Mouse (Mus musculus) CH12.LX (cell line): ENCODE measurements around the gene Ppp1r14d. TPM values are rescaled to one million over a fixed set of nuclear protein-coding genes. Genes with fewer than 3 reads are reported as not detected.

Experiments used
- DNase-seq: peaks from one replicate; pipeline ENCODE4 v3.0.0-alpha.2; 2013; ENCODE audit errors: extremely low read depth
- H3K27ac ChIP-seq: 2 replicates; pipeline ENCODE4 v1.5.1; 2012; ENCODE audit warnings: low read depth, mild to moderate bottlenecking, control low read depth, moderate library complexity; ENCODE audit not compliant: insufficient read depth
- H3K27me3 ChIP-seq: replicated peaks from 2 replicates; pipeline ENCODE3; 2012; ENCODE audit warnings: inconsistent platforms
- H3K36me3 ChIP-seq, 2 experiments: replicated peaks in 1 of 2; 2 replicates each; pipeline versions ENCODE3 to v1.6.1; 2012; ENCODE audit warnings: inconsistent platforms in 1 of 2, low read length in 1 of 2, mild to moderate bottlenecking in 1 of 2, mixed read lengths in 1 of 2, moderate library complexity in 1 of 2; ENCODE audit not compliant: control insufficient read depth in 1 of 2, insufficient read depth in 1 of 2
- H3K4me1 ChIP-seq, 2 experiments: 2 replicates each; pipeline ENCODE4 v1.6.1; 2012; ENCODE audit warnings: inconsistent platforms in 1 of 2, moderate library complexity in 1 of 2; ENCODE audit not compliant: insufficient read depth in 2 of 2, control insufficient read depth in 1 of 2
- H3K4me2 ChIP-seq: 2 replicates; pipeline ENCODE4 v1.6.1; 2012; ENCODE audit warnings: low read depth, mild to moderate bottlenecking, control low read depth; ENCODE audit not compliant: poor library complexity, insufficient read depth, severe bottlenecking
- H3K4me3 ChIP-seq, 3 experiments: fragments of 150-350 bp in 1 of 3; sonication (generic) in 1 of 3; replicated peaks in 1 of 3; 2 replicates each; pipeline versions ENCODE3 to v1.5.1; 2011 to 2012; ENCODE audit warnings: low read depth in 2 of 3, low read length in 2 of 3, mild to moderate bottlenecking in 2 of 3, moderate library complexity in 2 of 3, control low read depth in 1 of 3, improper control_type of control experiment in 1 of 3, inconsistent platforms in 1 of 3, mixed read lengths in 1 of 3; ENCODE audit not compliant: poor library complexity in 1 of 3
- H3K79me2 ChIP-seq: replicated peaks from 2 replicates; pipeline ENCODE4 v1.6.1; 2012; ENCODE audit warnings: mild to moderate bottlenecking, moderate library complexity; ENCODE audit not compliant: control insufficient read depth, poor library complexity, insufficient read depth, severe bottlenecking; ENCODE audit errors: extremely low read depth
- H3K9ac ChIP-seq: 2 replicates; pipeline ENCODE4 v1.6.1; 2012; ENCODE audit warnings: low read depth, mild to moderate bottlenecking, control low read depth, moderate library complexity; ENCODE audit not compliant: insufficient read depth
- H3K9me3 ChIP-seq: replicated peaks from 2 replicates; pipeline ENCODE3; 2012; ENCODE audit warnings: low read length, inconsistent platforms, mixed read lengths
- BHLHE40 ChIP-seq: IDR thresholded peaks from 2 replicates; pipeline ENCODE4 v1.6.1; 2011; ENCODE audit warnings: mild to moderate bottlenecking, low read depth, low read length, improper control_type of control experiment
- CHD1 ChIP-seq: IDR thresholded peaks from 2 replicates; pipeline ENCODE4 v1.6.1; 2012; ENCODE audit warnings: low read depth, low read length, improper control_type of control experiment, inconsistent platforms
- CHD2 ChIP-seq: IDR thresholded peaks from 2 replicates; pipeline ENCODE4 v1.6.1; 2011; ENCODE audit warnings: low read length, improper control_type of control experiment
- CTCF ChIP-seq, 2 experiments: IDR thresholded peaks in 1 of 2; conservative IDR thresholded peaks in 1 of 2; 2 replicates each; pipeline ENCODE4 v1.5.1; 2011 to 2012; ENCODE audit warnings: low read depth in 2 of 2, low read length in 2 of 2, improper control_type of control experiment in 1 of 2, inconsistent platforms in 1 of 2, mild to moderate bottlenecking in 1 of 2, moderate library complexity in 1 of 2
- E2F4 ChIP-seq: IDR thresholded peaks from 2 replicates; pipeline ENCODE4 v1.6.1; 2011; ENCODE audit warnings: low read depth, low read length, improper control_type of control experiment; ENCODE audit not compliant: insufficient replicate concordance
- ELF1 ChIP-seq: IDR thresholded peaks from 2 replicates; pipeline ENCODE4 v1.6.1; 2014; ENCODE audit warnings: low read depth, mild to moderate bottlenecking, inconsistent platforms, low read length, improper control_type of control experiment
- EP300 ChIP-seq: IDR thresholded peaks from 2 replicates; pipeline ENCODE4 v1.6.1; 2011; ENCODE audit warnings: low read length, improper control_type of control experiment
- ETS1 ChIP-seq: conservative IDR thresholded peaks from 2 replicates; pipeline ENCODE4 v1.6.1; 2012; ENCODE audit warnings: low read depth, mild to moderate bottlenecking, inconsistent platforms, low read length, improper control_type of control experiment, moderate library complexity
- GABPA ChIP-seq: IDR thresholded peaks from 2 replicates; pipeline ENCODE4 v1.6.1; 2012; ENCODE audit warnings: low read depth, low read length, improper control_type of control experiment, inconsistent platforms; ENCODE audit not compliant: insufficient replicate concordance
- HCFC1 ChIP-seq: IDR thresholded peaks from 2 replicates; pipeline ENCODE4 v1.6.1; 2012; ENCODE audit warnings: low read depth, mild to moderate bottlenecking, inconsistent platforms, low read length, improper control_type of control experiment
- IRF4 ChIP-seq: IDR thresholded peaks from 2 replicates; pipeline ENCODE4 v1.6.1; 2014; ENCODE audit warnings: low read depth, mild to moderate bottlenecking, inconsistent platforms, low read length, improper control_type of control experiment
- JUN ChIP-seq: IDR thresholded peaks from 2 replicates; pipeline ENCODE4 v1.6.1; 2011; ENCODE audit warnings: low read depth, mild to moderate bottlenecking, low read length, improper control_type of control experiment, moderate library complexity; ENCODE audit not compliant: insufficient read depth
- JUND ChIP-seq: conservative IDR thresholded peaks from 2 replicates; pipeline ENCODE4 v1.6.1; 2011; ENCODE audit warnings: low read depth, low read length, improper control_type of control experiment
- KAT2A ChIP-seq: IDR thresholded peaks from 2 replicates; pipeline ENCODE4 v1.6.1; 2012; ENCODE audit warnings: low read length, improper control_type of control experiment, inconsistent platforms; ENCODE audit not compliant: insufficient replicate concordance
- MAFK ChIP-seq: IDR thresholded peaks from 2 replicates; pipeline ENCODE4 v1.6.1; 2011; ENCODE audit warnings: low read length, improper control_type of control experiment; ENCODE audit not compliant: insufficient replicate concordance
- MAX ChIP-seq: IDR thresholded peaks from 2 replicates; pipeline ENCODE4 v1.6.1; 2011; ENCODE audit warnings: low read length, improper control_type of control experiment
- MAZ ChIP-seq: IDR thresholded peaks from 2 replicates; pipeline ENCODE4 v1.6.1; 2012; ENCODE audit warnings: low read depth, mild to moderate bottlenecking, inconsistent platforms, low read length, improper control_type of control experiment, moderate library complexity
- MEF2A ChIP-seq: IDR thresholded peaks from 2 replicates; pipeline ENCODE4 v1.6.1; 2014; ENCODE audit warnings: low read depth, mild to moderate bottlenecking, inconsistent platforms, low read length, improper control_type of control experiment, borderline replicate concordance
- MXI1 ChIP-seq: IDR thresholded peaks from 2 replicates; pipeline ENCODE4 v1.6.1; 2011; ENCODE audit warnings: mild to moderate bottlenecking, low read depth, low read length, improper control_type of control experiment
- MYC ChIP-seq: IDR thresholded peaks from 2 replicates; pipeline ENCODE4 v1.6.1; 2011; ENCODE audit warnings: low read depth, mild to moderate bottlenecking, improper control_type of control experiment, low read length
- NELFE ChIP-seq: IDR thresholded peaks from 2 replicates; pipeline ENCODE4 v1.6.1; 2011; ENCODE audit warnings: low read depth, low read length, improper control_type of control experiment
- NRF1 ChIP-seq: IDR thresholded peaks from 2 replicates; pipeline ENCODE4 v1.6.1; 2014; ENCODE audit warnings: low read depth, mild to moderate bottlenecking, inconsistent platforms, low read length, improper control_type of control experiment, moderate library complexity
- PAX5 ChIP-seq: IDR thresholded peaks from 2 replicates; pipeline ENCODE4 v1.6.1; 2012; ENCODE audit warnings: low read length, inconsistent platforms, mixed read lengths
- POLR2A ChIP-seq: IDR thresholded peaks from 2 replicates; pipeline ENCODE4 v1.6.1; 2011; ENCODE audit warnings: low read depth, mild to moderate bottlenecking, improper control_type of control experiment, low read length
- POLR2AphosphoS2 ChIP-seq: IDR thresholded peaks from 2 replicates; pipeline ENCODE4 v1.6.1; 2011; ENCODE audit warnings: low read depth, low read length, improper control_type of control experiment
- RAD21 ChIP-seq: IDR thresholded peaks from 2 replicates; pipeline ENCODE4 v1.6.1; 2011; ENCODE audit warnings: low read depth, mild to moderate bottlenecking, low read length, improper control_type of control experiment, moderate library complexity
- RCOR1 ChIP-seq: conservative IDR thresholded peaks from 2 replicates; pipeline ENCODE4 v1.6.1; 2012; ENCODE audit warnings: low read depth, mild to moderate bottlenecking, inconsistent platforms, low read length, improper control_type of control experiment
- SIN3A ChIP-seq: IDR thresholded peaks from 2 replicates; pipeline ENCODE4 v1.6.1; 2012; ENCODE audit warnings: low read length, improper control_type of control experiment, inconsistent platforms
- SMC3 ChIP-seq: IDR thresholded peaks from 2 replicates; pipeline ENCODE4 v1.6.1; 2011; ENCODE audit warnings: low read depth, low read length, improper control_type of control experiment
- TBP ChIP-seq: conservative IDR thresholded peaks from 2 replicates; pipeline ENCODE4 v1.6.1; 2011; ENCODE audit warnings: low read depth, low read length, improper control_type of control experiment
- TCF12 ChIP-seq: IDR thresholded peaks from 2 replicates; pipeline ENCODE4 v1.6.1; 2014; ENCODE audit warnings: low read depth, mild to moderate bottlenecking, inconsistent platforms, low read length, improper control_type of control experiment
- UBTF ChIP-seq: IDR thresholded peaks from 2 replicates; pipeline ENCODE4 v1.6.1; 2012; ENCODE audit warnings: low read depth, mild to moderate bottlenecking, inconsistent platforms, low read length, improper control_type of control experiment, moderate library complexity
- USF1 ChIP-seq: IDR thresholded peaks from 2 replicates; pipeline ENCODE4 v1.6.1; 2014; ENCODE audit warnings: low read depth, mild to moderate bottlenecking, inconsistent platforms, low read length, improper control_type of control experiment
- USF2 ChIP-seq: conservative IDR thresholded peaks from 2 replicates; pipeline ENCODE4 v1.6.1; 2011; ENCODE audit warnings: low read depth, low read length, improper control_type of control experiment
- ZC3H11A ChIP-seq: IDR thresholded peaks from 2 replicates; pipeline ENCODE4 v1.6.1; 2012; ENCODE audit warnings: low read depth, mild to moderate bottlenecking, inconsistent platforms, low read length, improper control_type of control experiment
- ZKSCAN1 ChIP-seq: IDR thresholded peaks from 2 replicates; pipeline ENCODE4 v1.6.1; 2012; ENCODE audit warnings: low read depth, inconsistent platforms, low read length, improper control_type of control experiment, borderline replicate concordance
- ZMIZ1 ChIP-seq: IDR thresholded peaks from 2 replicates; pipeline ENCODE4 v1.6.1; 2012; ENCODE audit warnings: low read depth, mild to moderate bottlenecking, inconsistent platforms, low read length, improper control_type of control experiment
- ZNF384 ChIP-seq: IDR thresholded peaks from 2 replicates; pipeline ENCODE4 v1.6.1; 2012; ENCODE audit warnings: low read depth, low read length, improper control_type of control experiment, inconsistent platforms
- dilution Hi-C: fragments of 300-500 bp; cut with MboI; formaldehyde crosslinking; loops from 2 replicates; pipeline ENCODE4 v1.14.3; 2020; ENCODE audit warnings: low sequenced_read_pairs; ENCODE audit not compliant: extremely low pct_unique_long_range_greater_than_20kb, extremely low pct_ligation_motif_present
- in situ Hi-C: fragments of 300-500 bp; cut with MboI; formaldehyde crosslinking; loops from 3 replicates; pipeline ENCODE4 v1.14.3; 2019; ENCODE audit warnings: low sequenced_read_pairs, low pct_ligation_motif_present, low pct_unique_long_range_greater_than_20kb, mixed read lengths
- polyA plus RNA-seq: library from polyadenylated mRNA; unstranded; fragments of >175 nt; gene quantifications from 2 replicates; pipeline ENCODE4 v1.2.1, GENCODE M21; 2012; ENCODE audit warnings: low read depth; ENCODE audit not compliant: insufficient read length
- total RNA-seq, 2 experiments: library from RNA; depleted of rRNA; stranded (reverse); fragments of 300-350 nt in 1 of 2; fragments of >200 nt in 1 of 2; gene quantifications; 2 replicates each; pipeline ENCODE4 v1.2.3; 2012 to 2014

The Ppp1r14d gene
- total and polyA plus RNA-seq, 3 experiments, result not detected

DNA sequence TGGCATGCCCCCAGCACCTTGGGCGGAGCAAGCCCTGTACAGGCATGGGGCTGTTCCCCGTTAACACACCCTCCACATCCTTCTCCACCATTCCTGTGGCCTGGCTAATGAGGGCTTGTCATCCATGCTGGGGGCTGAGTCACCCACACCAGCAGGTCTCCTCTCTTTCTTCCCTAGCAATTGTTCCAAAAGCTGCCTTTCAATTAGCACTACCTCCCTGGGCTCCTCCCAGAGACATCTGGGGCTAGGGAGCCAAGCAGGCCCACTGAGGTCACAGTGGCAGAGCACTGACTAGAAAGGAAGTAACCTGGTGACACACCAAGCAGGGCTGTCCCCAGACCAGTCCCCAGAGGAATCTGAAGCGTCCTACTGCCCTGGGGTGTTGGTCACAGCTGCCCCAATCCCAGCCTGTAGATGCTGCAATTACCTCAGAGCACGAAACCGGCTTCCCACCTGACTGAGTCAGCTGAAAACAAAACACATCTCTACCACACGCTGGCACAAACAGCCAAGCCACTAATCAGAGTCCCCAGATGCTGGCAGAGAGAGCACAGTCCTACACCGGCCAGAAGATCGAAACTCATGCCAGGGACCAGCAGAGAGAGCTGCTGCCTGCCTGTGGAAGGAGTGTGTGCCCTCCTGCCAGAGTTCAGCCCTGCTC is 55.6 kb downstream of the Ppp1r14d start, which contains the start of gene Gm14137:
Gene Gm14137 (plus strand): TSS at position 519 of the 661 bp plus-strand sequence.
- peaks cover 5% of the 10 kb centered on the region for H3K9me3 ChIP-seq
- peaks cover 10 to 21% of the 10 kb centered on the region in 2 experiments for H3K36me3 ChIP-seq
- H3K4me1 ChIP-seq, result peaks cover 42 to 95% of the 10 kb centered on the region in 2 experiments
- no peaks in the 10 kb centered on the region; the same call in 1 of the 2 replicates for H3K79me2 ChIP-seq
- H3K4me3 ChIP-seq, result peak within 1 kb of the TSS; percentile 54 to 57 (median 57)
- in situ Hi-C loops, result no loop called here
- dilution Hi-C loops, result no loop called here
- H3K9ac ChIP-seq, result peak within 1 kb of the TSS; percentile 62
- no peaks in the 10 kb centered on the region for H3K27me3 ChIP-seq
- H3K4me2 ChIP-seq, result peak within 1 kb of the TSS; percentile 85
- DNase-seq, result peak; percentile 93
- H3K27ac ChIP-seq, result peak within 1 kb of the TSS; percentile 93
- TF ChIP-seq CHD2 (no peak), MAZ (peak; percentile 75; the same call in 1 of the 2 replicates), EP300 (peak; percentile 52; the same call in 1 of the 2 replicates), ETS1 (peak; percentile 98), UBTF (no peak), ZMIZ1 (peak; percentile 32; the same call in 1 of the 2 replicates), NELFE (no peak), TBP (peak; percentile 63; the same call in 1 of the 2 replicates), KAT2A (no peak), JUND (no peak), E2F4 (no peak), USF1 (no peak; the same call in 1 of the 2 replicates), JUN (no peak; the same call in 1 of the 2 replicates), SIN3A (peak; percentile 95), HCFC1 (no peak; the same call in 1 of the 2 replicates), MXI1 (peak; percentile 75), SMC3 (no peak; the same call in 1 of the 2 replicates), ZC3H11A (no peak), MYC (no peak), ZNF384 (no peak), PAX5 (no peak), GABPA (no peak), RCOR1 (no peak), CHD1 (no peak), MAFK (peak; percentile 59; the same call in 1 of the 2 replicates), CTCF (conservative IDR thresholded peaks at IDR 0.05 in 1 of 2, IDR thresholded peaks at IDR 0.05 in 1 of 2; ENCODE audit: low read depth in 2 of 2, low read length in 2 of 2) (no peak), RAD21 (no peak), POLR2AphosphoS2 (no peak), MEF2A (peak; percentile 85), USF2 (no peak), POLR2A (peak; percentile 41; the same call in 1 of the 2 replicates), NRF1 (0 out of 2 replicates have a peak, but pooled peaks have one; percentile 5), MAX (no peak), ZKSCAN1 (no peak), BHLHE40 (peak; percentile 86), TCF12 (peak; percentile 91), IRF4 (no peak; the same call in 1 of the 2 replicates), ELF1 (0 out of 2 replicates have a peak, but pooled peaks have one; percentile 54)
